8 mouse cellular contexts compared by ENCODE assay signal in the genomic region with DNA sequence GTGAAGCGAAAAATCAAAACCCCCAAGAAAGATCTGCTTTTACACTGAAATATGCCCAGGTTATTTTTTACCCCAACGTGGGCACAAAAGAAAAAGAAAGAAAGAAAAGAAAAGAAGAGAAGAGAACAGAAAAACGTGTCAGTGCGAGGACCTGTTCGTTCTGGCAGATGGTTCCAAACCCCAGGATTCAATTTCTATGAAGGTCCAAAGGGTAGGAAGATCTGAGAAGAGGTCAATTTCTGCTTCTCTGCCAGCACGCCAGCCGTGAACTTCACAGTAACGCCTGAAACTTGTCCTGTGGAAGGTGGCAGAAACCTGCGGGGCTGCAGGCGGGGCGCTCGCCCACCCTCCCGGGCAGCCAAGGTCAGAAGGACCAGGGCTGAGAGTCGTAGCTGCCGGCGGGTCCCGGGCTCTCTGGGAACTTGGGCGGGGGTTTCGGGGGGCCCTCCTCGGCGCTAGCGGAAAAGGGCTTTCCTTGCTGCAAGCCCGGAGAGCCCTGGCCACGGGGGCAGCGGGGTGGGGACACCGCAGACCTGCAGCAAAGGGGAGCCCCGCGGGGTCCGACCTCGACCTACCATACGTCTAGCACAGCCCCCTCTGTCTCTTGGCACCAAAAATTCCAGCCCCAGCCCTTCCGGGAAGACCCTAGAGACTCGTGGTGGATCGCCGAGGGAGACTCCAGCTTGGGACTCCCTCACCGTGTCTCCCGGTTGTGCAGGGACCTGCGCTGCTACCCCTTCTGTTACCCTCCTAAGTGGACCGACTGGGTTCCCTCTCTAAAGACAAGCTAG. TPM values are rescaled to one million over a fixed set of nuclear protein-coding genes. Genes with fewer than 3 reads are reported as not detected.
DNase-seq lines count a peak whose midpoint lies in the region; ATAC-seq and TF ChIP-seq lines count a peak whose summit lies in the region.

No protein-coding gene starts in this region.

- peak overlapping the region; percentile 86 for H3K4me3 ChIP-seq in gastrocnemius, adult 2 months
- peak overlapping the region; percentile 59 for H3K4me3 ChIP-seq in midbrain, embryonic 13.5 days (replicated peaks)

- no peaks in the 10 kb centered on the region for H3K36me3 ChIP-seq in midbrain, embryonic 13.5 days

- no peaks in the 10 kb centered on the region for H3K9me3 ChIP-seq in midbrain, embryonic 13.5 days

- intact Hi-C loops in gastrocnemius, adult 2 months (cut with DNase I) = no loop called here
- intact Hi-C loops in gastrocnemius, postnatal 36 days (cut with DNase I) = no loop called here
- intact Hi-C loops in left cerebral cortex, postnatal 36 days (cut with DNase I) = loop anchor here (5.0 to 10.0 kb wide), 3 partner anchors 87 to 409 kb away; a partner anchor contains a TSS

- 24% methylated on average over 39 of the region's 39 CpGs for WGBS in midbrain, embryonic 13.5 days

- no peak for TF ChIP-seq CTCF in gastrocnemius, adult 2 months (IDR thresholded peaks at IDR 0.05)

- peak overlapping the region; percentile 74 for H3K27ac ChIP-seq in gastrocnemius, adult 2 months
- peak overlapping the region; percentile 84 for H3K27ac ChIP-seq in midbrain, embryonic 13.5 days

- DNase-seq in gastrocnemius, adult 2 months = peak; percentile 28
- no peak for DNase-seq in gastrocnemius, postnatal 36 days
- DNase-seq in urinary bladder, postnatal 14 days (ENCODE audit: low spot score) = peak; percentile 2
- DNase-seq in urinary bladder, postnatal 10 days (ENCODE audit: low spot score) = no peak
- peak; percentile 7 to 9 for DNase-seq in left cerebral cortex, postnatal 36 days (ENCODE audit: low spot score in 2 of 2)
- no peak for DNase-seq in adipocyte (ENCODE audit: low spot score)

- peaks cover 10% of the 10 kb centered on the region for H3K4me1 ChIP-seq in midbrain, embryonic 13.5 days (replicated peaks)

- peaks cover 25% of the 10 kb centered on the region; the same call in 1 of the 2 replicates for H3K27me3 ChIP-seq in midbrain, embryonic 13.5 days

- H3K4me2 ChIP-seq in midbrain, embryonic 13.5 days (replicated peaks) = peak overlapping the region; percentile 56

- H3K9ac ChIP-seq in midbrain, embryonic 13.5 days (replicated peaks) = peak overlapping the region; percentile 71

- ATAC-seq in granulocyte monocyte progenitor cell, adult 5-6 weeks (replicated peaks; ENCODE audit: poor library complexity, severe bottlenecking) = peak; percentile 18
- no peak for ATAC-seq in midbrain, embryonic 13.5 days

RNA-seq across cellular contexts. Expression of a gene that starts 0.6 kb away (rescaled TPM):
- 1 to 10 TPM in 1 of 2 experiments, under 1 TPM in 1; 0.69 to 1.8 TPM for total RNA-seq in gastrocnemius, adult 2 months (2021)
- total RNA-seq in gastrocnemius, postnatal 36 days (2021) = 1 to 10 TPM in 1 of 2 experiments, under 1 TPM in 1; 0.84 to 1.1 TPM
- total RNA-seq in granulocyte monocyte progenitor cell, adult 5-6 weeks (2014; fragmentation: Nextera tagmentation) = 2.3 and 3.7 TPM in 2 replicates
- total RNA-seq in granulocyte monocyte progenitor cell, adult 5-6 weeks (2017) = 1.4 and 1.5 TPM in 2 replicates
- 100 to 1,000 TPM; 152 to 159 TPM for total RNA-seq in left cerebral cortex, postnatal 36 days (2021)
- 3.9 and 4.2 TPM in 2 replicates for polyA plus RNA-seq in midbrain, embryonic 13.5 days (2015; fragmentation: Nextera tagmentation; extraction: Ambion mirVana)

Comparison
In these comparisons a context has a peak if more than half of its experiments do, and no peak if none do; other contexts are left out.
1. DNase-seq: peak in gastrocnemius, adult 2 months (single experiment), urinary bladder, postnatal 14 days (single experiment) and left cerebral cortex, postnatal 36 days (2 of 2); none in gastrocnemius, postnatal 36 days (0 of 2), urinary bladder, postnatal 10 days (single experiment) and adipocyte (single experiment).
2. RNA of a gene that starts 0.6 kb away (total RNA-seq): 152 to 159 TPM in left cerebral cortex, postnatal 36 days; 1.4 to 3.7 TPM in granulocyte monocyte progenitor cell, adult 5-6 weeks, 0.69 to 1.8 TPM in gastrocnemius, adult 2 months and 0.84 to 1.1 TPM in gastrocnemius, postnatal 36 days; every median in the first group is over 10 times any median in the second.